Mouse (Mus musculus): Measurements from ENCODE around the gene Col3a1.

Col3a1 gene

DNA sequence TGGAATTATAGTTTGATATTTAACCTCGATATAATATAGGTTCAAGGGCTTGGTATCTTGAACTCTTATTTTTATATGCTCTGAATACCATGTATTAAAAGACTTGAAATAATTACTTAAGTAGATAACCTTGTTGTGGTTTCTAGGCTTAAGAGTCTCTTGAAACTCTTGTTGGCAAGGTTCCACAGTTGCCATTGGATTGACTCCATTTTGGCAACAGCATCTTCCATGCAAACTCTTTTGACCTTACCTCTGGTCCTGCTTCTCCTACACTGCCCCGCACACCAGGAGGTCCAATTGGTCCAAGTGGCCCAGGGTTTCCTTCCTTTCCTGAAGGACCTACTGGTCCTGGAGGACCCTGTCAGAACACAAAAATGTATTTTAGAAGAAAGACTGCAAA, 70.5 kb downstream of the Col3a1 start:
- DNase-seq (ENCODE audit: low read depth, low spot score), result no peak
